Mouse (Mus musculus) adrenal gland, postnatal 25 days (tissue): ENCODE results near the gene Frem1. TPM values are rescaled to one million over a fixed set of nuclear protein-coding genes. Genes with fewer than 3 reads are reported as not detected.
A peak's percentile ranks its signal among the peaks of the same experiment; 100 is the strongest.

ENCODE experiments used
- DNase-seq: peaks from one replicate; pipeline ENCODE4 v3.0.0; 2021; ENCODE audit warnings: mixed read lengths
- total RNA-seq: library from RNA; stranded (reverse); gene quantifications from 2 replicates; pipeline ENCODE4 v1.2.3, GENCODE M21; 2021

The Frem1 gene
- total RNA-seq, 1 experiment from 2014 or later = 1.6 TPM

GRCm38 (mm10) chr4:83030097-83030496 is 22.0 kb downstream of the Frem1 start:
- no peak for DNase-seq

- no peak for DNase-seq
Measured at GRCm38 (mm10) chr4:83020759-83021555, 31.2 kb downstream of the Frem1 start.

- no peak for DNase-seq
Measured at GRCm38 (mm10) chr4:83018111-83019105, 33.7 kb downstream of the Frem1 start.

- DNase-seq = no peak
Measured at GRCm38 (mm10) chr4:83014538-83014937, 37.6 kb downstream of the Frem1 start.

GRCm38 (mm10) chr4:83004086-83004485 is 48.1 kb downstream of the Frem1 start:
- no peak for DNase-seq

- DNase-seq = no peak
Measured at GRCm38 (mm10) chr4:82992042-82992441, 60.1 kb downstream of the Frem1 start.

GRCm38 (mm10) chr4:82990973-82991695 is 61.0 kb downstream of the Frem1 start:
- DNase-seq = no peak

GRCm38 (mm10) chr4:82972381-82972780 is 79.8 kb downstream of the Frem1 start:
- DNase-seq = no peak

- no peak for DNase-seq
Measured at GRCm38 (mm10) chr4:82970901-82971648, 81.1 kb downstream of the Frem1 start.

GRCm38 (mm10) chr4:82961024-82961423 is 91.1 kb downstream of the Frem1 start:
- no peak for DNase-seq

GRCm38 (mm10) chr4:82957827-82958538 is 94.2 kb downstream of the Frem1 start:
- DNase-seq = no peak

GRCm38 (mm10) chr4:82953992-82954391 is 98.1 kb downstream of the Frem1 start:
- DNase-seq = no peak

- no peak for DNase-seq
Measured at GRCm38 (mm10) chr4:82949511-82949910, 102.6 kb downstream of the Frem1 start.

GRCm38 (mm10) chr4:82946721-82947120 is 105.4 kb downstream of the Frem1 start:
- no peak for DNase-seq

GRCm38 (mm10) chr4:82946276-82946612 is 105.9 kb downstream of the Frem1 start:
- no peak for DNase-seq

- DNase-seq = no peak
Measured at GRCm38 (mm10) chr4:82945572-82946275, 106.4 kb downstream of the Frem1 start.

GRCm38 (mm10) chr4:82940680-82941079 is 111.5 kb downstream of the Frem1 start:
- no peak for DNase-seq

- no peak for DNase-seq
Measured at GRCm38 (mm10) chr4:82940248-82940647, 111.9 kb downstream of the Frem1 start.

GRCm38 (mm10) chr4:82934308-82934707 is 117.8 kb downstream of the Frem1 start:
- DNase-seq = no peak

GRCm38 (mm10) chr4:82933698-82934210 is 118.4 kb downstream of the Frem1 start:
- DNase-seq = peak; percentile 65
